Mouse (Mus musculus) kidney, adult 9 months (tissue): ENCODE measurements around the gene Vmn1r151.
"Not testable (repeated sequence)": the region's sequence is repeated elsewhere in the genome, so short reads cannot be mapped to it uniquely, and the experiment has no call there.

Experiments
- DNase-seq: peaks from one replicate; pipeline ENCODE4 v3.0.0; 2022

The Vmn1r151 gene

DNA sequence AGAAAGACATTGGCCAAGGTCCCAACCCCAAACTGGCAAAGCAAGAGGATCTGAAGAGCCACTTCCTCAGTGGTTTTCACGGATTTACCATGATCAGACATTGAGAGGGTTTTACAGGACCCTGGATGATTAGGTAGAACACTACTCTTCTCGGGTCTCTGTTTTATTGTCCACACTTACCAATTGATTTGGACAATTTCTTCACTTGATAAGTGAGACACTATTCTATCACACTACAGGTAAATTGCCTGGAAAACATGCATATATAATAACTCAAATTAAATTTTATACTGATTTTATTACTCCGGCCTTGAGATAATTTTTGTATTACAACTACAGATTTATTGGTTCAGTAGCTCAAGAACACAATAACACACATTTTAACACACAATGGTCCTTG lies at the start of gene Vmn1r151:
TSS of gene Vmn1r151 (minus strand) at position 101 of the 400 bp plus-strand sequence.
- not testable (repeated sequence) for DNase-seq

DNA sequence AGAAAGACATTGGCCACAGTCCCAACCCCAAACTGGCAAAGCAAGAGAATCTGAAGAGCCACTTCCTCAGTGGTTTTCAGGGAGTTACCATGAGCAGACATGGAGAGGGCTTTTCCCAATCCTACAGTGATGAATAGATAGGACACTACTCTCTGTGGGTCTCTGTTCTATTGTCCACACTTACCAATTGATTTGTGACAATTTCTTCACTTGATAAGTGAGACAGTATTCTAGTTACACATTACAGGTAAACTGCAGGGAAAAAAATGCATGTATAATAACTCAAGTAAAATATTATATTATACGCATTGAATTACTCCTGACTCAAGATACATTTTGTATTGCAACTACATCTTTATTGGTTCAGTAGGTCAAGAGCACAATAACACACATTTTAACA lies 35.3 kb upstream of the Vmn1r151 start, which contains the start of gene Gm8677:
TSS of gene Gm8677 (minus strand) at position 101 of the 400 bp plus-strand sequence.
- DNase-seq: not testable (repeated sequence)

DNA sequence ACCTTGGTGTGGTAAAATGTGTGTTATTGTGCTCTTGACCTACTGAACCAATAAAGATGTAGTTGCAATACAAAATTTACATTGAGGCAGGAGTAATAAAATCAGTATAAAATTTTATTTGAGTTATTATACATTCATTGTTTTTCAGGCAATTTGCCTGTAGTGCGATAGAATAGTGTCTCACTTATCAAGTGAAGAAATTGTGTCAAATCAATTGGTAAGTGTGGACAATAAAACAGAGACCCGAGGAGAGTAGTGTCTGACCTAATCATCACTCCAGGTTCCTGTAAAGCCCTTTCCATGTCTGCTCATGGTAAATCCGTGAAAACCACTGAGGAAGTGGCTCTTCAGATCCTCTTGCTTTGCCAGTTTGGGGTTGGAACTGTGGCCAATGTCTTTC lies 23.2 kb upstream of the Vmn1r151 start, which contains the start of gene Vmn1r152:
TSS of gene Vmn1r152 (plus strand) at position 301 of the 400 bp plus-strand sequence.
- not testable (repeated sequence) for DNase-seq

DNA sequence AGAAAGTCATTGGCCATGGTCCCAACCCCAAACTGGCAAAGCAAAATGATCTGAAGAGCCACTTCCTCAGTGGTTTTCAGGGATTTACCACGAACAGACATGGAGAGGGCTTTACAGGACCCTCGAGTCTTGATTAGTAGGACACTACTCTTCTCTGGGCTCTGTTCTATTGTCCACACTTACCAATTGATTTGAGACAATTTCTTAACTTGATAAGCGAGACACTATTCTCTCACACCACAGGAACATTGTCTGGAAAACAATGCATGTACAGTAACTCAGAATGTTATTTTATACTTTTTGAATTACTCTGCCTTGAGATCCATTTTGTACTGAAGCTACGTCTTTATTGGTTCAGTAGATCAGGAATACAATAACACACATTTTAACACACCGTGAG lies 35.5 kb downstream of the Vmn1r151 start, which contains the start of gene Gm10665:
TSS of gene Gm10665 (minus strand) at position 101 of the 400 bp plus-strand sequence.
- DNase-seq: not testable (repeated sequence)
